Mouse (Mus musculus): ENCODE measurements at regions not wholly inside any gene's neighbourhood (a gene's known extent, or its start where the extent isn't known, plus 50 kb on each side); places are given as distances from the start of the nearest gene placed in this dataset.

- intact Hi-C loops (cut with DNase I): no loop called here
- H3K27ac ChIP-seq: no peak overlapping the region
Measured at GRCm38 (mm10) chr9:41699031-41699430, 425.1 kb downstream of the Sorl1 start.

GRCm38 (mm10) chr9:41697611-41698467, 426.3 kb downstream of the Sorl1 start:
- peak; percentile 13 to 23 for DNase-seq (ENCODE audit: extremely low spot score in 1 of 2, low spot score in 2 of 2)
- Histone ChIP-seq H3K27ac (peak overlapping the region; percentile 38; the same call in 1 of the 2 replicates), H3K4me3 (no peak overlapping the region)
- TF ChIP-seq CTCF (IDR thresholded peaks at IDR 0.05): no peak
- intact Hi-C loops (cut with DNase I): no loop called here

More at GRCm38 (mm10) chr9:41699031-41699430, 425.1 kb downstream of the Sorl1 start:
- no peak for TF ChIP-seq CTCF (IDR thresholded peaks at IDR 0.05)
- no peak overlapping the region for H3K4me3 ChIP-seq
- DNase-seq (ENCODE audit: extremely low spot score in 1 of 2, low spot score in 2 of 2): no peak

GRCm38 (mm10) chr9:41697160-41697559, 426.9 kb downstream of the Sorl1 start:
- no peak overlapping the region for H3K4me3 ChIP-seq
- intact Hi-C loops (cut with DNase I): no loop called here
- TF ChIP-seq CTCF (IDR thresholded peaks at IDR 0.05): no peak
- H3K27ac ChIP-seq: no peak overlapping the region
- no peak for DNase-seq (ENCODE audit: extremely low spot score in 1 of 2, low spot score in 2 of 2)

GRCm38 (mm10) chr9:41682911-41683310, 441.2 kb downstream of the Sorl1 start:
- Histone ChIP-seq H3K27ac (no peak overlapping the region), H3K4me3 (no peak overlapping the region)
- intact Hi-C loops (cut with DNase I): no loop called here
- TF ChIP-seq CTCF (IDR thresholded peaks at IDR 0.05): no peak
- DNase-seq (ENCODE audit: extremely low spot score in 1 of 2, low spot score in 2 of 2): no peak

DNA sequence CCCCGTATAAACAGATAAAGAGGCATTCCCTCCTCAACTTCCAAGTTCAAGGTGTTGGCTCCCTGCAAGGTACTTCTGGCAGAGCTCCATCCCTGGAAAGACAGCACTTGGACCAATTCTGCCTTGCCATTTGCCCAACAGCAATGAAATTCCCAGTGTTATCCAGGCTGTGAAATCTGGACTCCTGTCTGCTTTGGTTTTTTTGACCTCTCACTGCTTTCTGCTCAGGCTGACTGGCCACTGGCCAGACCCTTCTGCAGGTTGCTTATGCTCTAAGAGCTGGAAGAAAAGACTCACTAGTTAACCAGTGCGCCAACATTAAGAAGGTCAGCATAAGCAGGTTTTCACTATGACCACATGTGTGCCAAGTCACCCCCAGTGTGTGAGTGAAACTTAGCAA, 448.4 kb downstream of the Sorl1 start:
- no peak for DNase-seq (ENCODE audit: extremely low spot score in 1 of 2, low spot score in 2 of 2)
- H3K4me3 ChIP-seq: no peak overlapping the region
- no peak overlapping the region for H3K27ac ChIP-seq
- intact Hi-C loops (cut with DNase I): no loop called here
- no peak for TF ChIP-seq CTCF (IDR thresholded peaks at IDR 0.05)

DNA sequence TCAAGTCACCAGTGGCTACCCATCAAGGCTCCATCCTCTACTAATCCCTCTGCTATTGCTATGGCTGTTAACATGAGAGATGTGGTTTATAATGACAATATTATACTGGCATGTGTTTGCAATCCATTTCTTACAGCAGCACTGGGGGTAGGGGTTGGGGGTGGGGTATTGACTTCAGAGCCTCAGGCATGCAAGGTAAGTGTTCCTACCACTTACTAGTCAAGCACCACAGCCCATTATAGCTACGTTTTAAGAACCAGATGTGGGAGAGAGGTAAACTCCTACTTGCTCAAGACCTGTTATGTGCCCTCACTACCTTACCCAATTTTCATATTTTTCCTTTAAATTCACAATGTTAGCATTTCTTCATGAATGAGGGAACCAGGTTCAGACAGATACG, 451.1 kb downstream of the Sorl1 start:
- H3K27ac ChIP-seq: no peak overlapping the region
- no peak for DNase-seq (ENCODE audit: extremely low spot score in 1 of 2, low spot score in 2 of 2)
- H3K4me3 ChIP-seq: no peak overlapping the region
- no peak for TF ChIP-seq CTCF (IDR thresholded peaks at IDR 0.05)
- intact Hi-C loops (cut with DNase I): no loop called here

GRCm38 (mm10) chr9:41668741-41669140, 455.4 kb downstream of the Sorl1 start:
- no peak for DNase-seq (ENCODE audit: extremely low spot score in 1 of 2, low spot score in 2 of 2)
- intact Hi-C loops (cut with DNase I): no loop called here

DNA sequence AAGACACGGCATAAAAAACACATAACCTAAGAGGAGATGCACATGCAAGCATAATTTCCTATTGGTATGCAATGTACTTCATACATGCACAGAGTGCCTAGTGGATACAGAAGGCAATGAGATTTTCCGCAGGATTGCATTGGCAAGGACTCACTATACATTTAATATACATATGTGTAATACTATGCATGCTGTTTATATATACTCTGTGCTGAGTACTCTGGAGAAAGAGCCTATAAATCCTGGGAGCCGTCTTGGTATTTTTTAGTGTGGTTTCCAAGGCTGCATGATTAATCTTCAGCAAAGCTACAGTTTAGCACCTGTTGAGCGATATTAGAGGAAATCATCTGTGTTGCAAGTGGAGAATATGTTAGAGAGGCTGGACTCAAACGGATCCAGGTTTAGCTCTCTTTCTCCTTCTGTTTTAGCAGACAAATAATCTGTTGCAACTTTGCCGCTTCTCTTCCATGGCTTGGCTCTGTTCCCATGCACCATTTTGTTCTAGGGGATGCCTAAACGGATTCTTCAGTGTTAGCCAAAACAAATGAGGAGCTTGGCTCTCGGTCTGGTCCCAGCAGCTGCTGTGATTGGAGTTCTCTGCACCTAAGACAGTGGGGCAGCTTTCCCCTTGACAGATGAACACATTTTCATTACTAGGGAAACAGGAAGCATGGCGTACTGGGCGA, 459.0 kb downstream of the Sorl1 start:
- H3K27ac ChIP-seq: no peak overlapping the region
- H3K4me3 ChIP-seq: no peak overlapping the region
- intact Hi-C loops (cut with DNase I): no loop called here
- no peak for TF ChIP-seq CTCF (IDR thresholded peaks at IDR 0.05)
- DNase-seq (ENCODE audit: extremely low spot score in 1 of 2, low spot score in 2 of 2): peak; percentile 26 to 35

More at GRCm38 (mm10) chr9:41668741-41669140, 455.4 kb downstream of the Sorl1 start:
- Histone ChIP-seq H3K27ac (no peak overlapping the region), H3K4me3 (no peak overlapping the region)
- no peak for TF ChIP-seq CTCF (IDR thresholded peaks at IDR 0.05)

GRCm38 (mm10) chr9:41660576-41660975, 463.5 kb downstream of the Sorl1 start:
- DNase-seq (ENCODE audit: extremely low spot score in 1 of 2, low spot score in 2 of 2): no peak
- intact Hi-C loops (cut with DNase I): no loop called here
- TF ChIP-seq CTCF (IDR thresholded peaks at IDR 0.05): no peak
- H3K27ac ChIP-seq: no peak overlapping the region
- no peak overlapping the region for H3K4me3 ChIP-seq

DNA sequence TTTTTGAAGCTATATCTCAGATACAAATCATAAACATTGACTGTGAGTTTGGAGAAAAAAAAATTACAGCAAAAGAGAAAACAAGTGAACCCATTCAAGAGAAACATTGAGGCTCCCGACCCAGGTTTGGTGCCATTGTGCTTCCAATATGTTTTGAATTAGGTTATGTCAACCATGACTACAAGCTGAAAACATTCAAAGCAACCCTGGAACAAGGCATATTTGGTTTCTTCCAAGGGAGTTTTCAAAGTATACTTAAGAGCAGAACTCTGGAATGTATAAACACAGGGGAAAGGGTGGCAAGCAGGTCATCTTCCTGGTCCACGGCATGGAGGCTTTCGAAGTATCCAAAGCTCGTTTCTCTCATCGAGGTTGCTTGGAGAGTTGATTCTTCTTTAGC, 464.1 kb downstream of the Sorl1 start:
- Histone ChIP-seq H3K4me3 (no peak overlapping the region), H3K27ac (no peak overlapping the region)
- no peak for TF ChIP-seq CTCF (IDR thresholded peaks at IDR 0.05)
- intact Hi-C loops (cut with DNase I): no loop called here
- DNase-seq (ENCODE audit: extremely low spot score in 1 of 2, low spot score in 2 of 2): no peak

DNA sequence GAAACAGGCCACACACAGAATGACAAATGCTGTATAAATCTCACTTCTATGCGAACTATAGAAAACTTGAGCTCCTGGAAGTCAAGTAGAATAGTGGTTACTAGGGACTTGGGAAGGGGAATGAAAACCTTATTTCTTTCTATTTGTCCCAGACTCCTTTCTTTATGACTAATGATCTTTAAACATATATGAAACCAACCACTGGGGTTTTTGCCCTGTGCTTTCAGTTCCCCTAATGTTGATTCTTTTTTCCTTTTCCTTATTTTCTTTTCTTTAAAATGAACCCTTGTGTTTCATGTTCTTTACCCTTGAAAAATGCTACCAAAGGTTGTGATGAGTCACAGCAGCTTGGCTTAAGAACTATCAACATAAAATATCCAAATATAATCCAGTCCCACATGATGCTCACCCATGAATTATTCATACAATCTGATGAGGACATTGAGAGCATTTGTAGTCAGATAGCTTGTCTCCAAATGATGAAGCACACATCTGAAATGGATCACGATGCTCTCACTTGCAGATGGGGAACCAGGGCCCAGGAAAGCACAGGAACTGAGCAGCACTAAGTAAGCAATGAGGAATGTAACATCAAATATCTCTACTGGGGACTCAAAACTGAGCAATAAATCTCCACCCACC, 470.2 kb upstream of the Ubash3b start:
- no peak overlapping the region for H3K4me3 ChIP-seq
- H3K27ac ChIP-seq: peak overlapping the region; percentile 53
- no peak for DNase-seq (ENCODE audit: extremely low spot score in 1 of 2, low spot score in 2 of 2)
- intact Hi-C loops (cut with DNase I): no loop called here
- no peak for TF ChIP-seq CTCF (IDR thresholded peaks at IDR 0.05)

GRCm38 (mm10) chr9:41621341-41621740, 459.8 kb upstream of the Ubash3b start:
- no peak overlapping the region for H3K27ac ChIP-seq
- H3K4me3 ChIP-seq: no peak overlapping the region
- TF ChIP-seq CTCF (IDR thresholded peaks at IDR 0.05): no peak
- intact Hi-C loops (cut with DNase I): no loop called here
- no peak for DNase-seq (ENCODE audit: extremely low spot score in 1 of 2, low spot score in 2 of 2)

All from left cerebral cortex, adult 2 months (tissue).